Mouse (Mus musculus): Measurements from ENCODE around the gene Antxr2. TPM values are rescaled to one million over a fixed set of nuclear protein-coding genes. Genes with fewer than 3 reads are reported as not detected.

Gene Antxr2
- polyA plus RNA-seq, 1 experiment: 9.9 TPM

DNA sequence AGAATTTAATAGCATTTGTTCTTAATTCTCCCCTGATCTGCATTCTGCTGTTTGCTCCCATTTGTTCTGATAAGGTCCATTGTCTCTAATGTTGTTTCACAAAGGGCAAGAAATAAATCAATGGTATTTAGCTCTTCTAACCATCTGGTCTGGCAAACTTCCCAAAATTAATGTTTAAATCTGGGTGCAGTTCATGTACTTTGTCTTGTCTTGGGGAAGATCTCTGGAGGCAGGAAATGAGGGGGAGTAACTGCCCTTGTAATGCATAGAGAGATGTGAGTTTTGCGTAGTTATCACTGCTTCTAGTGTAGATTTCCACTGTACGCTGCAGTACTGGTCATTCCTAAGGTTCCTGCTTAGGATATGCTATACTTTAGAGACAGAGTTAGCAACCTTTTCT, 193.5 kb downstream of the Antxr2 start:
- no peak for DNase-seq (ENCODE audit: low spot score)

DNA sequence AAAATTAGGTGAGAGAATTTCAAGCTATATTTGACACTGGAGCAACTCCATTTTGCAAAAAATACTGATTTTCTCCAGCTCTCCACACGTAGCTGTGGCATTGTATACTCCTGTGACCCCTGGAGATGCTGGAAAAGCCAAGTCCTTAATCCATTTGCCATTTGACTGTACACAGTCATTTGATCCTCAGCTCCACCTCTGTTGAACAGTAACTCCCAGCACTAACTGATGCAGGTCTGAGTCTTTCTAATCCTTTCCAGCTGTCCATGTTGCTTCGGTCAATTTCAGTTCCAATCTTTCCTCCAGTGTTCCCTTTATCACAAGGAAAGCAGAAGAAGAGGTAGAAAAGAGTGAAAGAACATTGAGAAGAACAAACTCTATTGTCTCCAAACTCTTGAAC, 195.4 kb downstream of the Antxr2 start:
- no peak for DNase-seq (ENCODE audit: low spot score)

DNA sequence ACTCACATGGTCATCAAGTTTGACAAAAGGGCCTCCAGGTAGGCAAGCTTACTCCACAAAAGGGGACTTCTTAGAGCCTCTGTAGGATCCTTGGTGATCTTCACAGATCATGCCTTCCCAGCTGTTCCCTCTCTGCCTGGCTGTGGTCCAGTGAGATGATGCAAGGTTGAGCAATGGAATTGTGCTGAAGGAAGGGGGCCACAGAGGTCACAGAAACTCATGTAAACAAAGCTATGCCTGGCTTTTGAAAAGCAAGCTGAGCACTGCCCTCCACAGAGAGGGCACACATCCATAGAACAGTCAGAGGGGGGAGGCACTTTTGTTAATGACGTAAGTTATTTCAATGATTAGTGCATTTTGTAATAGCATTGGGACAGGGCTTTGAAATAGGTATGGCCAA, 196.1 kb downstream of the Antxr2 start:
- DNase-seq (ENCODE audit: low spot score): no peak

Other genes with a start within 250 kb of the Antxr2 start
- 0.04 TPM in 2 replicates for gene Prdm8, start 136.2 kb upstream of the Antxr2 start, polyA plus RNA-seq (2012; rRNA removed)
- gene Fgf5, start 223.1 kb upstream of the Antxr2 start, polyA plus RNA-seq (2012; rRNA removed): 0.09 TPM in 1 of 2 replicates, not detected in the other

All from urinary bladder, adult 2 months (tissue).